Mouse (Mus musculus) kidney, postnatal 10 days (tissue): ENCODE results near the gene Nsa2.
"Not testable (repeated sequence)": the region's sequence is repeated elsewhere in the genome, so short reads cannot be mapped to it uniquely, and the experiment has no call there.

ENCODE experiments used
- DNase-seq: peaks from one replicate; pipeline ENCODE4 v3.0.0; 2021; ENCODE audit warnings: mixed read lengths

The Nsa2 gene

GRCm38 (mm10) chr13:97137466-97138400, at the start of gene Nsa2, which contains the start of gene Gfm2:
TSS of gene Nsa2 (minus strand) at chr13:97137937.
TSS of gene Gfm2 (plus strand) at chr13:97137937.
- peak; percentile 92 for DNase-seq

GRCm38 (mm10) chr13:97186346-97186745, 48.6 kb upstream of the Nsa2 start:
- no peak for DNase-seq

GRCm38 (mm10) chr13:97184656-97185055, 46.9 kb upstream of the Nsa2 start:
- peak; percentile 39 for DNase-seq

- DNase-seq, result no peak
Measured at GRCm38 (mm10) chr13:97184168-97184567, 46.4 kb upstream of the Nsa2 start.

GRCm38 (mm10) chr13:97182821-97183220, 45.1 kb upstream of the Nsa2 start:
- DNase-seq, result no peak

- no peak for DNase-seq
Measured at GRCm38 (mm10) chr13:97180113-97180828, 42.5 kb upstream of the Nsa2 start.

GRCm38 (mm10) chr13:97178943-97179342, 41.2 kb upstream of the Nsa2 start:
- DNase-seq, result no peak

GRCm38 (mm10) chr13:97176731-97177130, 39.0 kb upstream of the Nsa2 start:
- no peak for DNase-seq

- DNase-seq, result peak; percentile 48
Measured at GRCm38 (mm10) chr13:97175520-97176264, 38.0 kb upstream of the Nsa2 start.

- DNase-seq, result peak; percentile 53
Measured at GRCm38 (mm10) chr13:97145834-97146233, 8.1 kb upstream of the Nsa2 start.

GRCm38 (mm10) chr13:97142321-97142720, 4.6 kb upstream of the Nsa2 start:
- no peak for DNase-seq

GRCm38 (mm10) chr13:97138404-97138931, 731 bp upstream of the Nsa2 start:
- not testable (repeated sequence) for DNase-seq

- DNase-seq, result not testable (repeated sequence)
Measured at GRCm38 (mm10) chr13:97130413-97130812, 7.3 kb downstream of the Nsa2 start.

GRCm38 (mm10) chr13:97129654-97130053, 8.1 kb downstream of the Nsa2 start:
- not testable (repeated sequence) for DNase-seq

- no peak for DNase-seq
Measured at GRCm38 (mm10) chr13:97121341-97121740, 16.4 kb downstream of the Nsa2 start.

GRCm38 (mm10) chr13:97109046-97109445, 28.7 kb downstream of the Nsa2 start:
- no peak for DNase-seq

GRCm38 (mm10) chr13:97107721-97108120, 30.0 kb downstream of the Nsa2 start:
- DNase-seq, result not testable (repeated sequence)

- DNase-seq, result no peak
Measured at GRCm38 (mm10) chr13:97104996-97105395, 32.7 kb downstream of the Nsa2 start.

- peak; percentile 79 for DNase-seq
Measured at GRCm38 (mm10) chr13:97099187-97099852, 38.4 kb downstream of the Nsa2 start, which contains the start of gene Gm6169. TSS of gene Gm6169 (minus strand) at chr13:97099237.

GRCm38 (mm10) chr13:97095726-97096125, 42.0 kb downstream of the Nsa2 start:
- DNase-seq, result no peak

GRCm38 (mm10) chr13:97088183-97088582, 49.6 kb downstream of the Nsa2 start:
- DNase-seq, result no peak

- DNase-seq, result no peak
Measured at GRCm38 (mm10) chr13:97087421-97087820, 50.3 kb downstream of the Nsa2 start.
